Mouse (Mus musculus): ENCODE results near the gene C5ar2.

C5ar2 gene

DNA sequence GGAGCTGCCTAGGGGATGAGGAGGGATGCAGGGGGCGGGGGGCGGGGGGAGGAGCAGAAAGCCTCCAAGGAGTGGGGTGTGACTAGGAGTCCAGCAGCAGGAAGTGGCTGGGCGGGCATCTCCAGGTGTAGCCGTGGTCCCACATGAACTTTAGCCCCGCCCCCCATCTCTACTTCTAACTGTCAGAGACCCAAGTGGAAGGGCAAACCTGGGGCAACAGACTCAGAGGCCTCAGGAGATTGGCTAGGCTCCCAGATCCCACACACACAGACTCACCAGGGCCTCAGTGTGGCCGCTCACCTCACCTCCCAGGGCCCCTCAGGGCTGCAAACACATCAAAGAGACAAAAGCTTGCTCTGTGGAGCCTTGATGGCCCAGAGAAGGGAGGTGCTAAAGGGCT lies 47.3 kb downstream of the C5ar2 start:
- no peak for DNase-seq

DNA sequence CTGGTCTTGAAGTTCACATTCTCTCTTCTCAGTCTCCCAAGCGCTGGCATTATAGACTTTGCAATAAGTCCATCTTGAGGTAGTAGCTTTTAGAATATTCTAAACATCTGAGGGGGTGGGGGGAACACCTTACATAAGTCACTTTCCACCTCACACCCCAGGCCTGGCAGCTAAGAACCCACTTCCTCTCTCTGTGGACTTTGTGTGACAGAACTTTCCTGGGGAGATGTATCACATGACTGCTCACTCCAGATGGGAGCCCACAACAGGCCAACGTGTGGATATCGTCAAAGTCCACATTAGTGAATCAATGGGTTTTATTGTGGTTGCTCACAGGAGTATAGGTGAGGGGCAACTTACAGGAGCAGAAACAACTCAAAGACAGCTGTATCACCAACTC lies 50.3 kb downstream of the C5ar2 start:
- DNase-seq = no peak

DNA sequence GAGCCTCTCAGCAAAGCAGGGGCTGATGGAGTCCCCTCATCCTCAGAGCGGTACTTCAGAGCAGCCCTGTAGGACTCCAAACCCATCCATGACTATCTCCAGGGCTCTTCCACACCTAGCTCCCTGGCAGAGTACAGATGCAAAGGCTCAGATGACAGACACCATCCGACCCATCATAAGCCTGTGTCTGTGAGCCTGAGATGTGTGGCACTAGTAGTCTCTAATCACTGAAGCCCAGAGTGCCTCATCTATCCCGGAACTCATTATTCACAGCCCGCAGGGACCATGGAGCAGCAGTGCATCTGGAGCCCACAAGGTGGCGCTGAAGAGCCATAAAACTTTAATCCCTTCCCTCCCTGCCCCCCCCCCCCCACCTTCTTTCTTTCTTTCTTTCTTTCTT lies 51.6 kb downstream of the C5ar2 start:
- DNase-seq = peak; percentile 81

DNA sequence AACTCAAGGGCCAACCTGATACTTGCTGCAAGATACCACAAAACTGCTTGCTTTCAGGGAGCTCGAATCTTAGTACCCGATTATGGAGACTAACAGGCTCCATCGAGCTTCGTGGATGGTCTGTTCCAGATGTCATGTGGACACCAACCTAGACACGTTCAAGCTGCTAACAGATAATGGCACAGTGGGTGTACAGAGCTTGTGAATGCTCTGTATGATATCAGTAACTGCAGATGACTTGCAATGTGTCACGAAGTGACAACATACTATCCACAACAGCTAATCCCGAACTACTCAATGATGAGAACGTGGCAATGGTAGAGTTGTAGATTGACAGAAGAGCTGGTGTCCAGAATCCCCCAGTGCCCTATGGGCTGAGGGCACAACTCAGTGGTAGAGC lies 56.5 kb downstream of the C5ar2 start:
- no peak for DNase-seq
